Mouse (Mus musculus) myocyte (in vitro differentiated cells): ENCODE data around the gene Krt15. TPM values are rescaled to one million over a fixed set of nuclear protein-coding genes. Genes with fewer than 3 reads are reported as not detected.

ENCODE experiments used
- H3K27me3 ChIP-seq: one replicate; pipeline ENCODE4 v1.6.1; 2011; ENCODE audit not compliant: control insufficient read depth, insufficient read depth, insufficient read length
- H3K36me3 ChIP-seq: one replicate; pipeline ENCODE4 v1.6.1; 2011; ENCODE audit not compliant: control insufficient read depth, insufficient read depth
- H3K4me2 ChIP-seq: one replicate; pipeline ENCODE4 v1.6.1; 2011; ENCODE audit warnings: low read depth, control low read depth
- H3K4me3 ChIP-seq: one replicate; pipeline ENCODE4 v1.5.1; 2011; ENCODE audit warnings: mild to moderate bottlenecking, control low read depth, moderate library complexity
- H3K79me2 ChIP-seq: one replicate; pipeline ENCODE4 v1.6.1; 2011; ENCODE audit not compliant: control insufficient read depth, insufficient read depth
- H3ac ChIP-seq: one replicate; pipeline ENCODE4 v1.6.1; 2011; ENCODE audit not compliant: control insufficient read depth, insufficient read length
- CEBPB ChIP-seq: IDR thresholded peaks from 2 replicates; pipeline ENCODE4 v1.6.1; 2011; ENCODE audit warnings: mild to moderate bottlenecking, moderate library complexity; ENCODE audit not compliant: poor library complexity, insufficient read depth, severe bottlenecking
- E2F4 ChIP-seq: IDR thresholded peaks from one replicate; pipeline ENCODE4 v1.6.1; 2011; ENCODE audit warnings: mild to moderate bottlenecking, control low read depth, moderate library complexity; ENCODE audit not compliant: insufficient read depth
- MAX ChIP-seq: IDR thresholded peaks from one replicate; pipeline ENCODE4 v1.6.1; 2011; ENCODE audit warnings: low read depth, mild to moderate bottlenecking, control low read depth
- MYOD1 ChIP-seq, 3 experiments: IDR thresholded peaks; one replicate each; pipeline ENCODE4 v1.6.1; 2011; ENCODE audit warnings: control low read depth in 2 of 3, low read depth in 2 of 3, mild to moderate bottlenecking in 2 of 3, moderate library complexity in 1 of 3; ENCODE audit not compliant: insufficient read length in 2 of 3, control insufficient read depth in 1 of 3
- MYOG ChIP-seq, 3 experiments: IDR thresholded peaks; one replicate each; pipeline ENCODE4 v1.6.1; 2011; ENCODE audit warnings: control low read depth in 2 of 3, low read depth in 2 of 3, mild to moderate bottlenecking in 2 of 3; ENCODE audit not compliant: insufficient read length in 2 of 3, control insufficient read depth in 1 of 3, insufficient read depth in 1 of 3
- POLR2A ChIP-seq: IDR thresholded peaks from one replicate; pipeline ENCODE4 v1.6.1; 2011; ENCODE audit warnings: low read depth, mild to moderate bottlenecking, control low read depth, moderate library complexity; ENCODE audit not compliant: insufficient read length
- POLR2AphosphoS2 ChIP-seq: IDR thresholded peaks from one replicate; pipeline ENCODE4 v1.6.1; 2011; ENCODE audit warnings: low read depth, control low read depth; ENCODE audit not compliant: insufficient read length
- REST ChIP-seq: IDR thresholded peaks from one replicate; pipeline ENCODE4 v1.6.1; 2011; ENCODE audit warnings: mild to moderate bottlenecking, control low read depth, moderate library complexity; ENCODE audit not compliant: insufficient read depth, insufficient read length
- SRF ChIP-seq: IDR thresholded peaks from one replicate; pipeline ENCODE4 v1.6.1; 2011; ENCODE audit warnings: low read depth; ENCODE audit not compliant: control insufficient read depth, insufficient read length
- TCF12 ChIP-seq: IDR thresholded peaks from one replicate; pipeline ENCODE4 v1.6.1; 2011; ENCODE audit warnings: mild to moderate bottlenecking, control low read depth; ENCODE audit not compliant: poor library complexity, insufficient read depth, severe bottlenecking
- TCF3 ChIP-seq: IDR thresholded peaks from one replicate; pipeline ENCODE4 v1.6.1; 2011; ENCODE audit warnings: low read depth, control low read depth; ENCODE audit not compliant: insufficient read length
- USF1 ChIP-seq: IDR thresholded peaks from one replicate; pipeline ENCODE4 v1.6.1; 2011; ENCODE audit warnings: low read depth, mild to moderate bottlenecking, control low read depth, moderate library complexity
- polyA plus RNA-seq: library from polyadenylated mRNA; unstranded; fragments of >200 nt; fragmentation: generic; extraction: Trizol; gene quantifications from one replicate; pipeline ENCODE4 v1.2.1, GENCODE M21; 2012; ENCODE audit warnings: missing spikeins

The Krt15 gene
- polyA plus RNA-seq: 0.02 TPM

- no peak within 1 kb of the TSS for H3ac ChIP-seq
- no peaks in the 10 kb centered on the region for H3K79me2 ChIP-seq
- no peaks in the 10 kb centered on the region for H3K36me3 ChIP-seq
- no peak for TF ChIP-seq REST
- TF ChIP-seq USF1: no peak
- TF ChIP-seq E2F4: no peak
- no peak for TF ChIP-seq POLR2A
- TF ChIP-seq MYOD1 (IDR thresholded peaks at IDR 0.05; ENCODE audit: control insufficient read depth in 1 of 3, insufficient read length in 2 of 3, low read depth in 2 of 3): no peak
- no peak for TF ChIP-seq MAX
- no peak for TF ChIP-seq CEBPB
- no peaks in the 10 kb centered on the region for H3K27me3 ChIP-seq
- H3K4me3 ChIP-seq: no peak within 1 kb of the TSS
- H3K4me2 ChIP-seq: no peak within 1 kb of the TSS
Observed at GRCm38 (mm10) chr11:100135731-100136130, at the start of gene Krt15. Gene Krt15, minus strand, starts transcription at chr11:100135928.

- TF ChIP-seq MYOD1 (IDR thresholded peaks at IDR 0.05; ENCODE audit: control insufficient read depth in 1 of 3, insufficient read length in 2 of 3, low read depth in 2 of 3) (no peak), SRF (no peak), CEBPB (no peak), E2F4 (no peak), TCF3 (no peak), MAX (no peak), TCF12 (no peak), POLR2AphosphoS2 (no peak), POLR2A (no peak), USF1 (no peak), MYOG (IDR thresholded peaks at IDR 0.05; ENCODE audit: control insufficient read depth in 1 of 3, insufficient read depth in 1 of 3, insufficient read length in 2 of 3, low read depth in 2 of 3) (no peak), REST (no peak)
- Histone ChIP-seq H3K79me2 (no peaks in the 10 kb centered on the region), H3K36me3 (no peaks in the 10 kb centered on the region), H3K4me3 (no peak overlapping the region), H3K27me3 (peaks cover 3% of the 10 kb centered on the region), H3ac (no peak overlapping the region), H3K4me2 (no peak overlapping the region)
Observed at GRCm38 (mm10) chr11:100181725-100182124, 46.0 kb upstream of the Krt15 start.

- Histone ChIP-seq H3ac (no peak overlapping the region), H3K4me2 (no peak overlapping the region), H3K36me3 (no peaks in the 10 kb centered on the region), H3K4me3 (no peak overlapping the region), H3K79me2 (no peaks in the 10 kb centered on the region), H3K27me3 (peaks cover 8% of the 10 kb centered on the region)
- no peak for TF ChIP-seq POLR2A
- TF ChIP-seq POLR2AphosphoS2: no peak
- TF ChIP-seq MAX: no peak
- no peak for TF ChIP-seq REST
- TF ChIP-seq MYOG (IDR thresholded peaks at IDR 0.05; ENCODE audit: control insufficient read depth in 1 of 3, insufficient read depth in 1 of 3, insufficient read length in 2 of 3, low read depth in 2 of 3): no peak
Observed at GRCm38 (mm10) chr11:100179260-100179659, 43.5 kb upstream of the Krt15 start.

- Histone ChIP-seq H3K27me3 (peaks cover 8% of the 10 kb centered on the region), H3ac (no peak overlapping the region), H3K79me2 (no peaks in the 10 kb centered on the region), H3K4me3 (no peak overlapping the region), H3K36me3 (no peaks in the 10 kb centered on the region), H3K4me2 (no peak overlapping the region)
- no peak for TF ChIP-seq SRF
- no peak for TF ChIP-seq MAX
Observed at GRCm38 (mm10) chr11:100178307-100178706, 42.6 kb upstream of the Krt15 start.

GRCm38 (mm10) chr11:100176791-100177190 is 41.1 kb upstream of the Krt15 start:
- TF ChIP-seq USF1 (no peak), MYOG (IDR thresholded peaks at IDR 0.05; ENCODE audit: control insufficient read depth in 1 of 3, insufficient read depth in 1 of 3, insufficient read length in 2 of 3, low read depth in 2 of 3) (no peak), CEBPB (no peak), MAX (no peak), TCF3 (no peak), SRF (no peak), MYOD1 (IDR thresholded peaks at IDR 0.05; ENCODE audit: control insufficient read depth in 1 of 3, insufficient read length in 2 of 3, low read depth in 2 of 3) (no peak), POLR2AphosphoS2 (no peak), REST (no peak), TCF12 (no peak)
- Histone ChIP-seq H3K27me3 (peaks cover 8% of the 10 kb centered on the region), H3K79me2 (no peaks in the 10 kb centered on the region), H3K4me2 (no peak overlapping the region), H3K4me3 (no peak overlapping the region), H3ac (no peak overlapping the region), H3K36me3 (no peaks in the 10 kb centered on the region)
